Mouse (Mus musculus) natural killer cell, adult 2 months (primary cell): ENCODE results near the gene Vapa.
"Not testable (repeated sequence)": the region's sequence is repeated elsewhere in the genome, so short reads cannot be mapped to it uniquely, and the experiment has no call there.

Source experiments
- DNase-seq, 2 experiments: peaks; one replicate each; pipeline ENCODE4 v3.0.0; 2022; ENCODE audit warnings: low spot score in 2 of 2

Vapa gene

DNA sequence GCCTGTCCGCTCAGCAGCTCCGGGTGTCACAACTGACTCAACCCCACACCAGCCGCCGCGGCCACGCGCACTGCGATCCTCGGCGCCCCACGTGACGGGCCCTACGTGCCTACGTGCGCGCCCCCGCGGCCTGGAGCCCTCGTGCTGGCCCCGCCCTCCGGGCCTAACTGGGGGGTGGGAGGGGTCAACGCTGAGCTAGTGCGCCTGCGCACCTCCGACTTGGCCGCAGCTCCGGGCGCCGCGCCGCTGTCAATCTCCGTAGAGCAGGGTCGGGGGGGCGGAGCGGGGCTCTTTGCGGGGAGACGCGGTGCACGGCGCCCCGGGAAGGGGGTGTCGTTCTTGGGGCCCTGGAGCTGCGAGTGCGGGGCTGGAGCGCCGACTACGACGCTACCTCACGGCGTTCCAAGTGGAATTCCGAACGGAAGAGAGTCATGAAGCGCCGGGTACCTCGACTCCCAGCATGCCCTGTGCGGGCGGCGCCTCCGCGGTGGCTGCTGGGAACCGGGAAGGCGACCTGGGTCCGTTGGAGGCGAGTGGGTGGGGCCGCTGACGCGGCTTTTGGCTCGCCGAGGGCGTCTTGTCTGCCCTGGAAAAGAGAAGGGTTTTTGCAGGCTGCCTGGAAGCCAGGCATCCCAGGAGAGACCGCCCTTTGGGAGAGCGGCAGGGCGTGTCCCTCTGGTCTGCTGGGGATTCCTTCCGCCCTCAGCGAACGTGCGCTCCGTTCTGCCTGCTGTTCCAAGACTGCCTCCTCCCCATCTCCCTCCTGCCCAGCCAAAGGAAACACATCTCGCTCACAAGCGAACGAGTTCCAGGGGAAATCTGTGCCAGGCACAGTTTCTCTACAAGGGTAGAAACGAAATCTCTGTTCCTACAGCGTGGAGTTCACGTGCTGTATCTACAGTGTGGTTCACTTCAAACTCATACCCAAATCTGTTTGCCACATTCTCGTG, at the start of gene Vapa:
TSS of gene Vapa (minus strand) at position 93 of the 950 bp plus-strand sequence.
- DNase-seq: peak; percentile 98 to 99

DNA sequence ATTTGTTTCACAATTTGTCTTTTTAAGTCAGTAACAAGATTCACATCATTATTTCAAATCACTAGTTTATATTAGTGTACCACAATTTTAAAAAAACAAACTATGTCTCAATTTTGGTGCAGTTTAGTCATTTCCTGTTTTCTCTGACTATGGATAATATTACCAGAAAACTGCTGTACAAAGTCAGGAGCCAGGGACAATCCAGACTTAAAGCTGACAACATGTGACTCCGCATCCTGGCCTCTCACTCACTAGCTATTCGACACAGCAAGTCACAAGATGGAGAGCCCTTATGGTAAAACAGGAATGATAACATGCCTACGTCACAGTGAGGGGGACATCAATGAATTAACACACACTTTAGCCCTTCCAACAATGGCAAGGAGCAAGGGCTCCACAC, 49.3 kb upstream of the Vapa start:
- DNase-seq: no peak

DNA sequence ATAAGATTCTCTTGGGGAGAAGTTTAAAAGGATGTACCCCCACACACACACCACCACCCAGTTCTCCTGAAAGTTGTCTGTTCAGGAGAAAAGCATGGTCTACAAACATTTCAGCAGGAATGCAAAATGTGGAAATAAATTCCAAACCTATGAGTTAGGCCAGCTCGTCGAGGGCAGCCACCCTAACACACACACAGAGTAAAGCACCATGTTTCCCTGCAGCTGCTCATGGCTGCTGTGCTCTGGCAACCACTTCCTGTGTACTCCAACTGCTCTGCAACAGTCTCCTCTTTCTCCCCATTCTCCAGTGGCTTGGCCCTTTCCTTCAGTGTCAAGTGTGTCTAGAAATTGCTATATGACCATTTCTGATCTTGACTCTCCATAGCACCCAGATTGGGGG, 45.1 kb upstream of the Vapa start:
- no peak for DNase-seq

DNA sequence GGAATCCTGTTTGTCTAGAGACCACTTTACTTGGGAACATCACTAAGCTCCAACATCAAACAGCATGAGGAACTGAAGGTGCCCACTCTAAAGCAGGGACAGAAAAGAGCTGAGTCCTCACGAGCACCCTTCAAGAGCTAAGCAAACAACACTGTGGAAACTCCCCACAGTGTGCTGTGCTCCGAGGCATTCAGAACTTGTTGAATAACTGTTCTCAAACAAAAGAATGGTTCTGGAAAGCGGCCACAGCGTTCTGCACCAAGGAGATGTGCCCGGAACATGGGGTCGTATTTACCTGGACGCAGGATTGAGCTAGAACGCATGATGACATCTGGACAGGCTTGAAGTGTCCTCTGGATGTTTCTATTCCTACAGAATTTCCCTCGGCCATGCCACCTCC, 44.6 kb upstream of the Vapa start:
- no peak for DNase-seq

DNA sequence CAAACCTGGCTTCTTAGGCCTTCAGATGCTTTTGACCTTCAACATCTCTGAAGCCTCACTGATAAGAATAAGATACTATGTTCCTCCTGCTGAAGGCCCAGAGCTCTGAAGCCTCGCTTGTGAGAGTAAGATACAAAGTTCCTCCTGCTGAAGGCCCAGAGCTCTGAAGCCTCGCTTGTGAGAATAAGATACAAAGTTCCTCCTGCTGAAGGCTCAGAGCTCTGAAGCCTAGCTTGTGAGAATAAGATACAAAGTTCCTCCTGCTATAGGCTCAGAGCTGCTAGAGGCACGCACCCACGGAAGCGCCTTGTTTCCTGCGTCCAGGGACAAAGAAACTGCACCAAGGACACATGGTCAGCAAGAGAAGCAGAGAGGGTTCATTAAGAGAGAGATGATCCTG, 43.4 kb upstream of the Vapa start:
- no peak for DNase-seq

DNA sequence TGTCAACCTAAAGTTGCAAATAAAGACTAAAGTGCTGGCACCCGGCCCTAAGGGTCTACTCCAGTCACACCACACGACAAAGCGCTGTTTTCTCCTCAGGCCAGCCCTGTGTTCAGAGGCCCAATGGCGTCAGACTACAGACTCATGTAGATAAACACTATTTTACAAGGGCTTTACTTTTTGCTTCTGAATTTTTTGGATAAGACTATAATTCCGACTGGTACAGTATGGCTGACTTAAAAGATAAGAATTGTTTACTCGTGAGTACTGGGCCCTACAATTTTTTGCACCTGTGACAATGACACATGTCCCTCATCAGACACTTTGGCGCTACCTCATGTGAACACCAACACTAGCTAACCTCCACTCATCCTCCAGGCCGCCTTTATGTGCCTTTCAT, 42.7 kb upstream of the Vapa start:
- no peak for DNase-seq

DNA sequence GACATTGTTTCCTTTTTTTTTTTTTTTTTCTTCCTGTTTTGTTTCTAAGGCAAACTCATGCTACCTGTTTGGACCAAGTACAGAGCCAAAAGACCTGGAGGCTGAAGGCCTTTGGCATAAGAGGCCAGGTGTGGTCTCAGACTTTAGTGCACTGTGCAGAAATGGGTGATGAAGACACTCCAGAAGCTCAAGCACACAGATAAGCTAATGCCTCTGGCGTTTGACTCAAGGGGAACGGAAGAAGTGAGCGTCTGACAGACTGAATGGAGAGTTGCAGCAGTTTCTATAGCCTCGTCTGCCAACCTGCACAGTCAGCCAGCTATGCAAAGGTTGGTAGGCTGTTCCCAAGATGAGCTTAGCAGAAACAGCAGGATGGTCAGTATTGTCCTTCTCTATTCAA, 42.3 kb upstream of the Vapa start:
- DNase-seq: no peak

DNA sequence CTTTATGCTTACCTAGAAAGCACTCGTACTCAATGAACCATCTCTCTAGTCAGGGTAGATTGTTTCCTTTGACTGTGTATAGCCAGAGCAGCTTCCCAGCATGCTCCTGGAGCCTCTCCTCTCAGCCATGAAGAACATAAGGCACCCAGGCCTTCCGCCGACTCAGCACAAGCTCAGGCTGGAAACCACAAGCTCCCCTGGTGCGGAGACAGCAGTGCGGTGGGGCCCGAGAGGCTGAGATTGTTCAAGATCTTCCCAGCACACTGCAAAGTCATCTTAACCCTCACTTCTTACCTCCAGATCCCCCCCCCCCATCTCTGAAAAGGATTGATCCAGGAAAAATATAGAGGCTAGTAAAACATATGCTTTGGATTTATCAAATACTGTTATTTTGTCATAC, 37.2 kb upstream of the Vapa start:
- no peak for DNase-seq

DNA sequence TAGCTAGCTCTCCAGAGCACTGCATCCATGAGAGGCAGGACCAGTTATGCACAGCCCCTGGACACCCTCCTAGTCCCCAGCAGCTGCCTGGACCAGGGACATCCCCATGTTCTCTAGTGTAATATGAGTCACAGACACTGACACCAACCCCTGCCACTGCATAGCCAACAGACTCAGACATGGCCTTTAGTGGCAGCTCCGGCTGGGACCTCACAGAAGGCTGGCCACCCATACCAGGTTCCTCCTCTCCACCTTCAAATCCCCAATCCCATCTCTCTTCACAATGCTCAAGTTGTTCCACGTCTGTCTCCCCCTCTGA, 35.8 kb upstream of the Vapa start:
- DNase-seq: no peak

DNA sequence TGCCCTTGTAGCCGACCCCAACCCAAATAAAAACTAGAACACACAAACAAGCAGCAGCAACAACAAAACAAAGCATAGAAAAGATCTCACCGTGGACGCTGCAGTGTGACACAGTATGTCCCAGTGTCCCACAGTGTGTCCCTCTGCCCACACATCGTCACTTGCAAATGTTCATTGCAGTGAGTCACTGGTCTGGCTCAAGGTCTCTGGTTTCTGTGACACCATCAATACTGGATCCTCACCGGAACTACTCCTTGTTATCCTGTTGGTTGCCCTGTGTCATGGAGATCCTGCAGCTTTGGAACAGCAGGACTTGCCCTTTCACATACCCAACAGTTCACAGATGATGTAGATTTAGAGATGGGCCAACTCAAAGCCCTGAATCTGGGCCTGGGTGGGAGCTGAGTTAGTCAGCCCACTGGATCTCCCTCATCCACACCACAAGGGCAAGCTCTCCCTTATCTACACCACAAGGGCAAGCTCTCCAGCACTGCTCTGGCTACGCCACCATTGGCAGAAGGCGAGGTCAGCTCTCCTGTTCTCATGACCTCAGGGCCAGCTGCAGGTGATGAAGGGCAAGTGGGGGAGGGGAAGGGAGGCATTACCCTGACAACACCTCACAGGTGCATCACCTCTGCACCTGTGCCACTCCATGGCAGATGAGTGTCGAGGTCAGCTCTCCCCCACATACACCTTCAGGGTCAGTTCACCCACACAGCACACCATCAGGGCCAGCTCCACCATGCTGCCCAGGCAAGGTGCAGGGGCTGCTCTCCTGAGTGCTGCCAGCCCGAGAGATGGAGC, 35.2 kb upstream of the Vapa start:
- no peak for DNase-seq

DNA sequence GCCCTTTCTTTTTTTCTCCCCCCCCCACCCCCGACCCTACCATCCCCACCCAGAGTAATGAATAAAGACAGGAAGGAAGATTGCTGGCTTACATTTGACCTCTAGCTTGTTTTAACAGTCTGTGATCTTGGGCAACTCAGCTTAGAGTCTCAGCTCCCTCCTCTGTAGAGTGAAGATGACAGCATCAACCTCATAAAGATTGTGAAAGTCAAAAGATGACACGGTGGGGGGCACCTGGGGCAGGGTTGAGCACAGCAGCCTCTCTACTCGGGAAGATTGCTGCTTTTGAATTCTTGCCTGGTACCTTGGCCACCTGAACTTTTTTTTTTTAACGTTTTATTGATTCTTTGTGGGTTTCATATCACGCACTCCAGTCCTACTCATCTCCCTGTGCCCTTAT, 34.6 kb upstream of the Vapa start:
- DNase-seq: no peak

DNA sequence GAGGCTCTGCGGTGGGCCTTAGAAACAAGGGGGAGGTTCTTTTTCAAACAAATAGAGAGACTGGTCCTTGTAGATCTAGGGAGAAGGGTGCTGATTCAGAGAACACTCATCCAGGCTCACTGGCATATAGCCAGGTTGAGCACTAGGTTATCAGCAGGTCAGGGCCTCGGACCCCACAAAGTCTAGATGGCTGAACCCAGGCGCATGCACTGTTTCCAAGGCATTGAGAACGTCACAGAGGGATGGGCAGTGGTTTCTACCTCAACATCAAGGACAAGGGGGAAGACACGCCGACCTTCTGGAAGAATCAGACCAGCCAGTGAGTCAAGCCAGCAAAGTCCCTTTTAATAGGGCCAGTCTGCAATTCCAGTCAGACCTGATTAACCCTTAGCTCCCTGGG, 33.9 kb upstream of the Vapa start:
- no peak for DNase-seq

DNA sequence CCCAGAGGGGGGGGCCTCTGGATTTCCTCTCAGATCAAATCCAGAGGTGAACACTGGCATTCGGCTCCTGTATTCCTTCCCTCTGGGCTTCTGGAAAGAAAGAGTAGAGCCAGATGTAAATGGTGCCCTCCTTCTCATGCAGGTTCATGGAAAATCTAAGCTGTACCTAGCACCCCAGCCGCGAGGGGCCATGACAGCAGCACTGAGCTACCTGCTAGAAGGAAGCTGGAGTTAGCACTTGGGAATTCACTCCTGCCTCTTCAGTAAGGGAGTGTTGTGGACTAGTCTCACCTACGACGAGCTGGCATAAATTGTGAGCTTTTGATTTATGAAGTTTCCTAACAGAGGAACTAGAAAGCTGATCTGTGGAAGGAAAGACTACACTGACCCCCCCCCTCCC, 30.2 kb upstream of the Vapa start:
- DNase-seq: no peak

DNA sequence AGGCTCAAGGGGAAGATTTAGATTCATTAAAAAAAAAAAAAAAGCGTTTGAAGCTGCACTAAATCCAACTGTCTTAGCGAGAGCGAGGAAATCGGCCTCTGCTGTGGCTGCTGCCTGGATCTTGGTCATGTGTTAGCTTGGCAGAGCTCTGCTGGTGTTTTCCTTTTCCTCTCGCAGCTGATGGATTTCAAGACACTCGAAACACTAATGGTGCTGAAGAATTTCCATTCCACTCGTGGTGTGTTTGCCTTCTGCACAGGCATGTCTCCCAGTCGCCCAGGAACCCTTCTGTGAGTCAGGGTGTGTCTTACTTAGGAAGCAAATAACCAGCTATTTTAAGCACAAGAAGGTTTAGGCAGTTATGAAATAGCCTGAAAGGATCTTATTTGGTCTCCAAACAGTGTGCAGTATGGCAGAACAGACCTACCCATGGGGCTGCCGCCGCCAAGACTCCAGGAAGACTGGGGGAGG, 29.7 kb upstream of the Vapa start:
- DNase-seq: no peak

DNA sequence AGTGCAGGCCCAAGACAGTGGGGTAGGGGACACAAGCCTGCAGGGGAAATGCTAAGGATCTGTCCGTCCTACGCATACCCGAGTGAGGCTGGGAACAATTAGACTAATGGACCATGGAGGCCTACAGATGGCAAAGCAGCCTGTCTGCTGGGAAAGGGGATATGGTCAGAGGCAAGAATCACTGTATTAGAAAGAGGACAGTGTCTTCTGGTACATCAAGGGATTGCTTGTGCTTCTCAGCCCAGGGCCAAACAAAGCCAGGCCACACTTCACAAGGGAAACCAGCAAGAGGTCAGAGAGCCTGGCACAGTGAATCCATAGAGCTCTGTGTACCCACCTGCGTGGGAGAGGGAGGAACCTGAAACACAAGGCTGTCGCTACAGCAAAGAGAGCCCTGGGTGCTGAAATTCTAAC, 29.2 kb upstream of the Vapa start:
- DNase-seq: no peak

DNA sequence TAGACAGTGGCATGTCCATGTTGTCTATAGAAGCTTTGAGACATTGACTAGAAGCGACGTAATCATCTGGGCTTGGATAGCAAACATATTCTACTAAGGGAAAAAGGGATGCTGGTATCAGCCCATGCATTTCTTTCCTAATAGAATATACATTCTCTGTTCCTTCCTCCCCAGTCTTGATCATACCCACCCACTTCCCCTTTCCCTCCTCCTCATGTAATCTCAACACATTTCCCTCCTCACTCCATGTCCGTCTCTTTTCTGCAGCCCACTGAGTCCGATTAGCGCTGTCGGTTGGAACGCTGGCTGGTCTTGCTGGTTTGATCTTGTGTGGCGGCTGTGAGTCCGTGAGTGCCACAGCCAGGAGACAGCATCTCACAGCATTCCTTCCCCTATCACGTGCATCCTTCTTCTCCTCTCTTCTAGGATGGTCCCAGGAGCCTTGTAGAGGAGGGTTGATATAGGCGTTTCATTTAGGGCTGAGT, 28.4 kb upstream of the Vapa start, which contains the start of gene Txndc2:
TSS of gene Txndc2 (minus strand) at position 435 of the 485 bp plus-strand sequence.
- no peak for DNase-seq

DNA sequence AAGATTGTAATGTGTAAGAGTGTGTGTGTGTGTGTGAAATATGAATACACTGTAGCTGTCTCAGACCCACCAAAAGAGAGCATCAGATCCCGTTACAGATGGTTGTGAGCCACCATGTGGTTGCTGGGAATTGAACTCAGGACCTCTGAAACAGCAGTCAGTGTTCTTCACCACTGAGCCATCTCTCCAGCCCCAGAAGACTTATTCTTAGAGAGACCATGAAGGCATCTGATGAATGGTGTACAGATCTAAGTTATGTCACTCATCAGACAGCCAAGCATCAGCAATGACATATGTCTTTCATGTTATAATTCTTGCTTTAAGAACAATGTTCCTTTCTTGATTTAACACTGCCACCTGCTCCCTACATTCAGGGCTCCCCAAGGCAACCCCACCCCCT, 25.8 kb upstream of the Vapa start:
- no peak for DNase-seq

DNA sequence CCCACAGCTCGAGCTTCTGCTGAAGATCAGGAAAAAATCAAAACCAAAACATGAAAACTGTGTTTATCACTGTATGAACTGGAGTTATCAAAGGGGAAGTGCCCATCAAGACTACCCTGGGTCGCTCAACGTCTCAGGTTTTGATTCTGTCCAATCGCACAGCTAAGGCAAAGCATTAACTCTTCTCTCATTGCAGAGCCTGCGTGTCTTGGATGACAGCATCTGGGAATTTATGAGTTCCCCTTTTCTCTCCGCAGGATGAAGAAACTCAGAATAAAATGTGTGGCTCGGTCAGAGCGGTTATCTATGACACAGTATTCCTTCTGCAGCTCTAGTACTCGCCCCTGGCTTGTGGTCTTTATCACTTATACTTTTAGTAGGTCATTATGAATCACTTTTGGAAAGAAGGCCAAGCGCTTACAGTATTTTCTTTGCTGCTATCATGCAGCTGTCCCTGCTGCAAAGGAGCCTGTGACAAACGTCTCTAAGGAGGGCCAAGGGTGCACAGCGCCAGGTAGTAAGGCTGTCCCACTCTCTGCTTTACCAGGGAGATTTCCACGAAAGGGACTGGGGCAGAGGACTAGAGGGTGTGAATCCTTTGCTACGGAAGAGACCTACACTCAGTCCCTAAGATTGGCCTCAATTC, 22.5 kb upstream of the Vapa start:
- DNase-seq: no peak

DNA sequence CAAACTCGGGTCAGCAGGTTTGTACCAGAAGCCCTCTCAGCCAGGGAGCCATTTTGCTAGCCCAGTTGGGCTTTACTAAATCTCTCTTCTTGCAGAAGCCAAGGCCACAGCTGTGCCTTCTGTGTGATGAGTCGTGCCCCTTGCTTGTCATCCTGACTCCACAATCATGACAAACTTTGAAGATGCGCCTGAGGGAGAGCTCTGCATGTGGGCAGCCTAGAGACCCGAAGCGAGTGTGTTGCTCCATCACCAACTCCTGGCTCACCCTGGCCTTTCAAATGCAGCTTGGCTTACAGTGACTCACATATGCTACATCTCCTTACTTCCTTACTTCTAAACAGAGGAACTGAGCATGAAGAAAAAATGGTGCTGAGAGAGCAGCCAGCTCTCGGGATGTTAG, 16.6 kb upstream of the Vapa start:
- no peak for DNase-seq

DNA sequence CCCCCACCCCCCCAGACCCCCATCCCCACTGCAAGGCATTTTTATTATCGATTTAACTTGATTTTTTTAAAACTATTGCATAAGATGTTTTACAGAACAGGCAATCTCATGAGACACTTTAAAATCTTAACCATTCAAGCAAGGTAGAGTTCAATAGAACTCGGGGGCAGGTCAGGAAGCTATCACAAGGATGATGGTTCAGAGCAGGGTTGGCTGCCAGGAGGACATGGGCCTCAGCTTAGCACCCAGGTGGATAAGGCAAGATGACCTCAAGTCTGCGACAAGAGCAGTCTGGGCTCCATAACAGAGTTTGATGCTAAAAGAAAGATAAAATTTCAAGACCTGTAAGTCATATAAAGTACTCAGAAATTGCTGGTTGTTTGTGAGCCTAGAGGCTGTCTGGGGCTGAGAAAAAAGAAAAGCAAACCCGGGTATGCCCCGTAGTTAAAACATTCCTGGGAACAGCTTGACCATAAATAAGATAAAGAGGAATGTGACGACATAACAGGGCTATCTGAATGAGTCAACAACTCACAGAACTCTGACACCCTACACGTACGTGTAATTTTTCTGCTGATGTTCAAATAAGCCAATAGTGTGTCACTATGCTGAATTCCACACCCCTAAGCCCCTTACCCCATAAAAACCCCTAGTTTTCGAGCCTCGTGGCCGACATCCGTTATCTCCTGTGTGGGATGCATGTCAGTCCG, 15.6 kb upstream of the Vapa start:
- DNase-seq: not testable (repeated sequence)

DNA sequence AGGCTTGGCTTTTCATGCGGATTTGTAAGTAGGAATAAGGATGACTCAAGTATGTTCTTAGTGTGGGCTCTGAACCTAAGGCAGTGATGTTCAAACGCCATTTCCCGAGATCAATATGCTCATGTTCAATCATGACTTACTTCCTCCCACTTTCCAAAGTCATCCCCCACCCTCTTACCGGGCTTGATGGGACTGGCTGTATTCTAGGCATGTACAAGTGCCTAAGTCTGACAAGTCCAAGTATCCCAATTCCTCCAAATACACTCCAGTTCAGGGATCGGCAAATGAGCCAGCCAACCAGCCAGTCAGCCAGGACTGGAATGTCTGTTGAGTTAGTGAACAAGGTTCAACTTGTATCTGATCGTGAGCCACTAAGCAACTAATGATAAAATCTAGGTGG, 12.9 kb upstream of the Vapa start:
- DNase-seq: no peak

DNA sequence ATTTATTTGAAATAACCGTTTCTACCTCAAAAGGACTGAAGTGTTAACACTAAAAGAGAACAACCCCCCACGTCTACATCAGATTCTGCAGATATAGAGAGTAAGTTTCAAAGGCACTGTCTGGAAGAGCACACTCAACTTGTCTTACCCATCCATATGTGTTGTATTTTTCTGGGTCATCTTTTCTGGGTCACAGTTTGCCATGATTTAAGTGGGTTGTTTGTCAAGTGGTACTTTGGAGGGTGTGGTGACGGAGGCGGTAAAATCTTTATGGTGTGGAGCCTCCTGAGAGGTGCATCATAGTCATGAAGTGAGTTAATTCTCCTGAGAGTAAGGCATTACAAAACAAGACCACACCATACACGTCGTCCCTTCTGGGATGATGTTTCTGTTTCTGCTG, 12.2 kb upstream of the Vapa start:
- DNase-seq: no peak
